Mouse (Mus musculus) CH12F3 (cell line): ENCODE measurements at regions not wholly inside any gene's neighbourhood (a gene's known extent, or its start where the extent isn't known, plus 50 kb on each side); places are given as distances from the start of the nearest gene placed in this dataset.

Source experiments
- in situ Hi-C: fragments of 300-500 bp; cut with MboI; formaldehyde crosslinking; loops from 2 replicates; pipeline ENCODE4 v1.14.3; 2020; ENCODE audit warnings: low sequenced_read_pairs

DNA sequence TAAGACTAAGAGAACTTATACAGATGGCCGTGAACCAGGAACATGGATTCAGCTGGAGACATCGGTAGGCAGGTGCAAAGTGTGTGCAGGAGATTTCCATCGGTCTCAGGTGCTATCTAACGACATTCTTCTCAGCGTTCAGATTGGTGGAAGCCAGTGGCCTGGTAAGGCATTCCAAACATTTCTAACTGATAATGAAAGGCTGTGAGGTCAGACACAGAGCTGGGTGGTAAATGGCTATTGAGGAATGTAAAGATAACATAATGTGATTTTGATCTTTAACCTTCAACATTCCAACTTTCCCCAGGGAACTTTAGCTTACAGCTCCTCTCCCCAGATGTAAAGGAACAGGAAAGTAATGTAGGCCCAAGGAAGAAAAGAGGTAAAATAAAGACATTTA lies 151.2 kb upstream of the Xylt1 start:
- in situ Hi-C loops, result no loop called here

DNA sequence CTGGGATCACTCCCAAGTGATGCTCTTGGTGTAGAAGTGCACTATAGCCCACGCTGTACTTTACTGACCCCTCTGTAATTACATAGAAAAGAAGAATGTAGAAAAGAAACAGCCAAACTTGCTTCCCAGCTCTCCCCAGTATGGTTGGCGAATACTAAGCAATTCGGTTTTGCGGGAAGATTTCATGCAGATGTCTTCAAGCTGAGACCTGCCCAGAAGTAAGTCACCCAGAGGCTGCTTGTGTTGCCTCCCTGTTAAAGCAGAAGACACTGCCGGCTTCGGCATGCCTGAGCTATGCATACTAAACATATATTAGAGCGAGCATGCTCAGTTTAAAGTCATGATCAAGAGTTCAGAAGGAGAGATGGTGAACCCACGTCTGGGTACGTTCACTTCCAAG lies 124.0 kb upstream of the Xylt1 start:
- in situ Hi-C loops, result no loop called here

DNA sequence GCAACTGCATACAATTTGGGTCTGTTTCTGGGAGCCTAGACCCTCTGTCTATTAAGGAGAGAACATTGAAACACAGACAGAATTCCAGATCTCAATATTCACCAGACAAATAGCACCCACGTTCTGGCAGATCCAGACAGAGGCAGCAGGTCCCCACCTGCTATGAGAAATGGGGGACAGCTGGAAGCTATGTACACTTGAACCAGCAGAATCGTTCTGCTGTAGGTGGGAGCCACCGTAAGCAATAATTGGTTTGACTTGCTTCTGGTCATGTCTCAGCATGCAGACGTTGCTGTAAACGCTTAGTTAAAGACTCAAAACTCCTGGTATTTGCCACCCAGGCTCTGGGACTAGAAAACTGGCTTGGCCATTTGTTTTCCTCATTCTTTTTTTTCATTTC lies 122.2 kb upstream of the Xylt1 start:
- in situ Hi-C loops, result no loop called here

GRCm38 (mm10) chr7:117259151-117259550 lies 121.6 kb upstream of the Xylt1 start:
- in situ Hi-C loops, result no loop called here

- in situ Hi-C loops, result no loop called here
These were observed 121.0 kb upstream of the Xylt1 start for GRCm38 (mm10) chr7:117259674-117260294.

DNA sequence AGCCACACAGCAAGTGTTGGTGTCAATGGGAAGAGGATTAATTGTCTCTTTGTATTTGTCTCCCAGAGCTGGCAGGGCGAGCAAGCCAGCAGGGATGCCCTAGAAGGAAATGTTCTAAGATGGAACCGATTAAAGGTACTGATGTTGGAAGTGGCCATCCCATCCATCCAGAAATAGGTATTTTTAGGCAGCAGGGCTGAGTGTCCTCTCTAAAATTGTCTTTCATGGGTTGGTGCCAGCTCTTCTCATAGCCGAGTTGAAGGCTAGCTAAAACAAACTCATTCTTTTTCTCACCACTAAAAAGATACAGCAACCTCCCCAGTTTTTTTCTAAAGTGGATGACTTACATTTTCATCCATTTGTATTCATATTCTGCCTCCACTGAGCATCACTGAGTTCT lies 120.2 kb upstream of the Xylt1 start:
- in situ Hi-C loops, result no loop called here

- in situ Hi-C loops, result no loop called here
These were observed 117.7 kb upstream of the Xylt1 start for GRCm38 (mm10) chr7:117263126-117263525.

DNA sequence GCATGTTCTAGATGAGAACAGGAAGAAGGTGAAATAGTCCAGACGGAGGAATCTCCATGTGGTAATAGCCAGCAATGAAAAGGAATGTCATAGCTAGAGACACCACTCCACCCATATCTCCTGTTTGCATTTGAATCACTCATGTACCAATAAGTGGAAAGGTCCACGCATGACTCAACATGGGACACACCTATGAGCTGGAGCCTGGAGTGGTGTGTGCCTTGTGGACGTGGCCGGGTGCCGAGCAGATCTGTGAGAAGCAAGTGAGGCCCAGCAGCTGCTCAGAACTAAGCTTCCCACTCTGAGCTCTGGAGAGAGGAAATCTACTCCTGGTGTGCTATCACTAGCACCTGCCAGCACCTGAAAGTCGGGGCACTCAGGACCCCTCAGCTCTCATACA lies 116.4 kb upstream of the Xylt1 start:
- in situ Hi-C loops, result no loop called here

GRCm38 (mm10) chr7:117268096-117268495 lies 112.7 kb upstream of the Xylt1 start:
- in situ Hi-C loops, result no loop called here

DNA sequence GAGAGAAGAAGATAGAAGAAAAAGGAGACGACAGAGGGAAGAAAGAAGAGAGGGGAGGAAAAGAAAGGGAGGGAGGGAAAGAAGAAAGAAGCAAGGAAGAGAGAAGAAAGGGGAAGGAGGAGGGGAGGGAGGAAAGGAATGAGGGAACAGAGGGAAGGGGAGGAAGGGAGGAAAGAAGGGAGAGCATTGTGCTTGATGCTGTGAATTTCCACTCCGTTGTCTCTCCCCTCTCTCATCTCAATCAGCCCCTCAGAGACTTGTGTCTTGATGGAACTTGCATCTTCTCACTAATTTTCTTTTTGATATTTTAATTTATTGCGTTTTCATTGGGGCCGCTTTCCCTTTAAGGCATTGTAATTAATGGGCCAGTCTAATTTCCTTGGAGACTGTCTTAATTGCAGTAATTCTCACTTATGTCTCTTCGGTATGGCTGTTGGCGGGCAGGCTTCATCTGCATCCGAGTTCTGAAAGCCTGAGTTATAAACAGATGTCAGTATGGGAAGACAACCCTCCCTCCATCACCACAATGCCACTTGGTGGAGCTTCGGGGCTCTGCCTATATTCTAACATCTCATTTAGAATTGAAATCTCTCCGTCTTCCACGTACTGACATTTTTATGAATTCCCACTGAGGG lies 111.4 kb upstream of the Xylt1 start:
- in situ Hi-C loops, result no loop called here

GRCm38 (mm10) chr7:117278388-117278961 lies 102.3 kb upstream of the Xylt1 start:
- in situ Hi-C loops, result no loop called here

DNA sequence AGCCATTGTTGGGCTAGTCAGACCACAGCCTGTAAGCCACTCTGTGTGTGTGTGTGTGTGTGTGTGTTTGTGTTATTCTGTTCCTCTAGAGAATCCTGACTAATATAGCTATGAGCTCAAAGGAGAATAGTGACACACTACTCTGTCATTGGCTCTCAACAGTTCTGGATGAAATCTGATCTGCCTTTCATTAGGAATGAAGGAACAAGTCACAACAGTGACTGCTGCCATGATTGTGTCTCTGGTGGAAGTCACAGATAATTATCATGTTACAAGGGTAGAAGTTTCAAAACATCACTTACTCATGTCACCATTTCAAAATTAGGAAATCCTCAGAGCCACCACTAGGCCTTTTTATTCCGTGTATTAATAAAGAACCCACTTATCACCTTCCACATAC lies 98.6 kb upstream of the Xylt1 start:
- in situ Hi-C loops, result no loop called here

DNA sequence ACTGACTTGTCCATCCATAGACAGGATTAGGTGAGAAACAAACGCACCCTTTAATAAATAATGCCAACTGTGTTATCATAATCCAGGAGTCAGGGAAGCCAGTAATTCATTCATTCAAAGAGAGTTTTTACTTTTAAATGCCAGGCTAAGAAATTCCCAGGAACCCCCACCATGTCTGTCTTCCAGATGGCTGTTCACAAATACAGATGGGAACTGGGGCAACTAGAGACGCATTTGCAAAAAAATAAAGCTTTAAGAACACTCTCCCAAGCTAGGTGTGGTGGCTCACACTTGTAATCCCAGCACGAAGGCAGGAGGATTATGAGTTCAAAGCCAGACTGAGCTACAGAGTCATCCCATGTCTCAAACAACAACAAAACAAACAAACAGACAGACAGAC lies 95.6 kb upstream of the Xylt1 start:
- in situ Hi-C loops, result no loop called here

GRCm38 (mm10) chr7:117285985-117286384 lies 94.8 kb upstream of the Xylt1 start:
- in situ Hi-C loops, result no loop called here

GRCm38 (mm10) chr7:117303705-117304104 lies 77.1 kb upstream of the Xylt1 start:
- in situ Hi-C loops, result no loop called here

GRCm38 (mm10) chr7:117310586-117311200 lies 70.1 kb upstream of the Xylt1 start:
- in situ Hi-C loops, result no loop called here

GRCm38 (mm10) chr7:117311316-117311715 lies 69.5 kb upstream of the Xylt1 start:
- in situ Hi-C loops, result no loop called here

GRCm38 (mm10) chr7:117316126-117316805 lies 64.5 kb upstream of the Xylt1 start:
- in situ Hi-C loops, result no loop called here

DNA sequence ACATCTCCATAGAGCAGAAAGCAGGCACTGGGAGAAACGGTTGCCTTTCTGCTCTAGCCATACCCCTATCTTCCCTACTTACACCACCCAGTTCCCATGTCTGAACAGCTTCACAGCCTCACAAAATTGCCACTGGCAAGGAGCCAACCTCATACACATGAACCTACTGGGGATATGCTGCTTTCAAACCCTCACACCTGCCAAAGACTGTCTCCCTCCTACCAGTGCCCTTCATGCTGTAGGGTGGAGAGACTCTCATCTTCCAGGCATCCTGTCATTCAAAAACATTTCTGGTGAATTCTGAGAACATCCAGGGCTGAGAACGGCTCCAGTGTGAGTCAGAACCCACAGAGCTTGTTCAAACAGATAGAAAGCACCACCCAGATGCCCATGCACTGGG lies 63.4 kb upstream of the Xylt1 start:
- in situ Hi-C loops, result no loop called here

- in situ Hi-C loops, result no loop called here
These were observed 60.2 kb upstream of the Xylt1 start for GRCm38 (mm10) chr7:117320552-117320951.
